Mouse (Mus musculus): ENCODE measurements around the gene Rgs19.

DNA sequence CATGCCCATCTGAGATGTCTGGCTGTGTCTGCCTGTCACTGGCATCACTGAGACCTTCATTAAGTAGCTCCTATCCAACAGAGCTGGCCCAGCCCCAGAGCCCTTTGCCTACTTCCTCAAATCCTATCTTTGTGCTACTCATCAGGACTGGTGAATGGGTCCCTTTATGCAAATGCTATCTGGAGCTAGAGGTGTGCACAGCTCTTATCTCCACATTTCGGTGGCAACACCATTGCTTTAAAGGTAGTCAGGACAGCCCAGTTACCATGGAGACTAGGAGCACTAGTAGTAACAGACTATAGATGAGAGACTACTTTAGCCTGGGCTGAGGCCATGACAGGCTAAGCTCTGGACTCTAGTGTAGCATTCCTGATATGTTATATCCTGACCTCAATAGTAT lies 9.1 kb downstream of the Rgs19 start:
- TF ChIP-seq CTCF (IDR thresholded peaks at IDR 0.05; ENCODE audit: low read depth, low read length) (no peak), POLR2A (IDR thresholded peaks at IDR 0.05; ENCODE audit: extremely low read depth, insufficient read depth, low read length) (no peak)

All from liver, adult 2 months (tissue).